Mouse (Mus musculus) testis, adult 2 months (tissue): ENCODE measurements around the gene Mipol1. TPM values are rescaled to one million over a fixed set of nuclear protein-coding genes. Genes with fewer than 3 reads are reported as not detected.
"Not testable (repeated sequence)": the region's sequence is repeated elsewhere in the genome, so short reads cannot be mapped to it uniquely, and the experiment has no call there.

Experiments
- H3K27ac ChIP-seq: fragments of 200-500 bp; 2 replicates; pipeline ENCODE4 v1.5.1; 2012; ENCODE audit warnings: low read depth, low read length; ENCODE audit not compliant: control insufficient read depth, insufficient read depth
- H3K27me3 ChIP-seq: fragments of 200-500 bp; 2 replicates; pipeline ENCODE4 v1.6.1; 2012; ENCODE audit warnings: mild to moderate bottlenecking, low read length, moderate library complexity; ENCODE audit not compliant: control insufficient read depth, insufficient read depth
- H3K36me3 ChIP-seq: fragments of 200-500 bp; 2 replicates; pipeline ENCODE4 v1.6.1; 2012; ENCODE audit warnings: mild to moderate bottlenecking, low read length; ENCODE audit not compliant: control insufficient read depth, insufficient read depth
- H3K4me1 ChIP-seq: fragments of 200-500 bp; 2 replicates; pipeline ENCODE4 v1.6.1; 2012; ENCODE audit warnings: low read length; ENCODE audit not compliant: control insufficient read depth, insufficient read depth
- H3K4me3 ChIP-seq: fragments of 200-500 bp; 2 replicates; pipeline ENCODE4 v1.5.1; 2012; ENCODE audit warnings: low read depth, mild to moderate bottlenecking, low read length, moderate library complexity, mixed read lengths; ENCODE audit not compliant: control insufficient read depth
- CTCF ChIP-seq: fragments of 200-500 bp; IDR thresholded peaks from 2 replicates; pipeline ENCODE4 v1.5.1; 2012; ENCODE audit warnings: low read depth, mild to moderate bottlenecking, inconsistent platforms, low read length, moderate library complexity; ENCODE audit not compliant: control insufficient read depth, insufficient read depth, insufficient replicate concordance
- POLR2A ChIP-seq: fragments of 200-500 bp; IDR thresholded peaks from 2 replicates; pipeline ENCODE4 v1.6.1; 2012; ENCODE audit warnings: low read depth, mild to moderate bottlenecking, inconsistent platforms, low read length, moderate library complexity; ENCODE audit not compliant: control insufficient read depth
- polyA plus RNA-seq: library from polyadenylated mRNA; depleted of rRNA; stranded (reverse); fragments of >200 nt; gene quantifications from 2 replicates; pipeline ENCODE4 v1.2.3, GENCODE M21; 2012

Gene Mipol1
- polyA plus RNA-seq, 1 experiment, result 4.1 TPM

DNA sequence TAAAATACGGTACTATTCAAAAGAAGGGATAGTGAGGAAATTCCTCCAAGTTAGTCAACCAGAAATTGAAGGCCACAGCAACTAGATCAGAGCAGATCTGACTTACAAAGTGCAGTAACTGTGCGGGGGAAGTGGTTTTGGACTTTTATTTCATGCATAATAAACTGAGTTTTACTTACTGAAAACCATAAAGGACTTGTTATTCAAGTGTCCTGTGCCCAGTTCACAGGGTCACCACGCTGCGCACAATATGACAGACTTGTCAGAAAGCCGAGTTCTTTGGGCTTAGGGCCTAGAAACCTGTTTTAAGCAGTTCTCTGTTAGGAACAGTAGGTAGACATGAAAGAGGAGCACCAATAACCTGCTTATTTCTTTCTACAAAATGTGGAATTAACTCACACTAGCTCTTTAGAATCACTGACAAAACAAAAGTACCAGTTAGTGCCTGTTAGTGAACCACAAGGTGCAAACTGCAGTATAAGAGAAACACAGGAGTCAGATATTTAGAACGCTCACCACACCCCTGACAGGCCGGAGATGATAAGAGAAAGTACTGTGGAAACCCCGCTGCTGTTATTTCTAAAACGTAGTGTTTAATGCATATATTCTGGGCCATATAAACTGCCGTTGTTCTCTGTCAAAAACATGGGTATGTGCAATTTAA lies 32.7 kb upstream of the Mipol1 start, which contains the start of gene Slc25a21:
TSS of gene Slc25a21 (minus strand) at position 110 of the 664 bp plus-strand sequence.
- TF ChIP-seq CTCF (no peak), POLR2A (no peak)
- Histone ChIP-seq H3K27me3 (no peaks in the 10 kb centered on the region), H3K27ac (peak within 1 kb of the TSS; percentile 92)

DNA sequence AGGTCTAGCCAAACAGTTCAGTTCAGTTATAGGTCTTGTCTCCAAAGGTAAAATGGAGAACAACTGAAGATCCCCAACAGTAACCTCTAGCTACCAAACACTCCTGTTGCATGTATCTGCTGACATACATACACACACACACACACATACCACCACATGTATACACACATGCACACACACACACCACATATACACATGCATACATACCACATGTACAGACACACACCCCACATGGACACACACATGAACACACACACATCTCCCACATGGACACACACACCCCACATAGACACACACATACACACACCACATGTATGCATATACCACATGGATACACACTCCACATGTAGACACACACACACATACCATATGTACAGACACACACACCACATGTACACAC lies 32.0 kb upstream of the Mipol1 start:
- TF ChIP-seq CTCF (no peak), POLR2A (no peak)
- no peaks in the 10 kb centered on the region for H3K4me1 ChIP-seq
- no peaks in the 10 kb centered on the region for H3K27me3 ChIP-seq
- no peak overlapping the region for H3K27ac ChIP-seq
- H3K4me3 ChIP-seq, result peak overlapping the region; percentile 23; the same call in 1 of the 2 replicates
- no peaks in the 10 kb centered on the region for H3K36me3 ChIP-seq

More for the DNA sequence above, 32.7 kb upstream of the Mipol1 start, which contains the start of gene Slc25a21:
- peak within 1 kb of the TSS; percentile 91 for H3K4me3 ChIP-seq
- H3K4me1 ChIP-seq, result no peaks in the 10 kb centered on the region
- no peaks in the 10 kb centered on the region for H3K36me3 ChIP-seq

DNA sequence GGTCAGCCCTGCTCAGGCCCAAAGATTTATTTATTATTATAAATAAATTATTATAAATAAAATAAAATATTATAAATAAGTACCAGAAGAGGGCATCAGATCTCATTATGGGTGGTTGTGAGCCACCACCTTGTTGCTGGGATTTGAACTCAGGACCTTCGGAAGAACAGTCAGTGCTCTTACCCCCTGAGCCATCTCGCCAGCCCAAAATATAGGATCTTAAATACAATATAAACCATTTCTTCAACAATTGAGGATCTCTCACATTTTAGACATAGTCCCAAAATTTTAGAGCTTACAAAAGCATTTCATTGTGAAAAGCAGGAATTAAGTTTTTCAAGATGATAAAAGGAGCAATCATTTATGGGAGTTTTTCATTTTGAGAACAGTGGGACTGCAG lies 30.8 kb upstream of the Mipol1 start:
- TF ChIP-seq CTCF (no peak), POLR2A (no peak)
- Histone ChIP-seq H3K27ac (no peak overlapping the region), H3K27me3 (no peaks in the 10 kb centered on the region)

DNA sequence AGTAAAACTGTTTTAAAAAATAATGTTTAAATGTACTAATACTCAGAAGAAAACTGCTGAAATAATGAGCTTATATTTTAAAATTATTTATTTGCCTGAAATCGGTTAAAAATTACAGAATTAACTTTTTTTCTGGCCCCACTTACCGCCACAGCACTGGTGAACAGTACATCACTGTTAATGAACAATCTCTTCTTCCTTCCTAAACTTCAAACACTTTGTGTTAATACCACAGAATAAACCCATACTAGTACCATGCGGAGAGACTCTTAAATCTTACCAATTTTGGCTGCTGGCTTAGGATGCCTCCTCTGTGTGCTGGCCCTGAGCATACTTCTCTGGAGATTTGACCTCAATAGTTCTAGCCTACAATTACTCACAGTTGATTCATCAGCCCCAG lies 28.3 kb upstream of the Mipol1 start:
- no peak overlapping the region for H3K4me3 ChIP-seq
- TF ChIP-seq POLR2A (no peak), CTCF (no peak)
- no peaks in the 10 kb centered on the region for H3K36me3 ChIP-seq
- no peaks in the 10 kb centered on the region for H3K4me1 ChIP-seq
- H3K27me3 ChIP-seq, result no peaks in the 10 kb centered on the region
- no peak overlapping the region for H3K27ac ChIP-seq

More for the DNA sequence above, 30.8 kb upstream of the Mipol1 start:
- Histone ChIP-seq H3K4me3 (no peak overlapping the region), H3K36me3 (no peaks in the 10 kb centered on the region), H3K4me1 (no peaks in the 10 kb centered on the region)

DNA sequence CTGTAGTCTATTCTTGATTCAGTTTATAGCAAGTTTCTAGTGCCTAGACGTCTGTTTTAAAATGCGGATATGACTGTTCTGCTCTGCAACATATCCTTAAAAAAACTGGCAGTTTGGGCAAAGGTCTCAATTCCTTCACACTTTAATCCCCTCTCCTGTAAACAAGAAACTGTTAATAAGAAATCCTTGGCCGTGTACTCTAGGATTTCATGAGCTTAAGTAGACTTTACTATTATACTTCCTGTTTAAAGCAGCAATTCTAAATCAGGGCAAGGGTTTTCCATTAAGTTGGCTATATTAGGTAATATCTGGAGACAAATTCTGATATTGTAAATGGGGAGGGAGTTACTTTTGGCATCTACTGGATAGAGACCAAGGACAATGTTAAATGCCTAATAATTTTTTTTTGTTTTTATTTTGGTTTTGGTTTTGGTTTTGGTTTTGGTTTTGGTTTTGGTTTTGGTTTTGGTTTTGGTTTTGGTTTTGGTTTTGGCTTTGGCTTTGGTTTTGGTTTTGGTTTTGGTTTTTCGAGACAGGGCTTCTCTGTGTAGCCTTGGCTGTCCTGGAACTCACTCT lies 25.9 kb upstream of the Mipol1 start:
- Histone ChIP-seq H3K27ac (no peak overlapping the region), H3K27me3 (no peaks in the 10 kb centered on the region), H3K4me3 (no peak overlapping the region), H3K36me3 (no peaks in the 10 kb centered on the region), H3K4me1 (no peaks in the 10 kb centered on the region)
- no peak for TF ChIP-seq CTCF
- TF ChIP-seq POLR2A, result no peak

DNA sequence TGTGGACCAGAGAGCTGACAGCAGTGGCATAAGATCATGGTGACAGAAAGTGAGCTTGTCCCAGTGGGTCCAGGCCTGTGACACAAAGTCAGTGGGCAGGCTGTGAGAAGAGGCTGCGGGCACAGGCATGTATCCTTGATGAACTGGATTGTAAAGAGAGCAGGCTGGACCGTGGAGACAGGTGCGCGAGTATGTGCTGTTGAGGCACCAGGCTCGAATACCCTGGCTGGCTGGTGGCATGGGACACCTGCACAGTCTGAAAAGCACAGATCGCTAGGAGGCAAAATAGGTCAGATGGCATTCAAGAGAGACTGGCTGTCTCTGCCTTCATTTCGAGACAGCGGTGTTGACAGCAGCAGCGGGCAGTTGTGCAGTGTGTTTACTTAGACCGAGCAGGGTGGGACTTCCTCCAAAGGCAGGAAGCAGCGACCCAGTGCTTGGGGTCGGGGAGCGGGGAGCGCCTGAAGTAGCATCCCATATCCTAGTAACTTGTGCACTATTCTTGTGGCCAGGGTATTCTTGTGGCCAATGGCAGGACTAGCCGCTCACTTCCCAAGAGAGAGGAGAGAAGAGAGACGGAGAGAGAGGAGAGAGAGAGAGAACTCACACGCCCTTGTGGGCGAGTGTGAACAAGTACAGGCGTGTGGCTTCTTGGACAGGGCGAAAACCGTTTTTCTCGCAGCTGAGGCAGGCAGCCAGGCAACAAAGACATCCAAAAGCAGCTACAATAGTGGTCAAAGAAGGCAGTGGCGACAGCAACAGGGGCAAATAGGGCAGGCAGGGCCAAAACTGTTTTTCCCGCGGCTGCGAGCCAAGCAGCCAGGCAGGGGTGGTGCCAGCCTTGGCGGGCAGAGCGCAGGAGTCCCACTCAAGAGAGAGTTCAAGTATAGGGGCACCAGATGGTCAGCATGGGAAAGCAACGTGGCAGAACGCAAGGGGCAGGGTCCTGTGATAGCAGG lies 18.6 kb upstream of the Mipol1 start:
- Histone ChIP-seq H3K36me3 (no peaks in the 10 kb centered on the region), H3K4me1 (peaks cover 3% of the 10 kb centered on the region; the same call in 1 of the 2 replicates), H3K4me3 (peak overlapping the region; percentile 36), H3K27me3 (no peaks in the 10 kb centered on the region), H3K27ac (no peak overlapping the region)
- TF ChIP-seq POLR2A, result no peak
- no peak for TF ChIP-seq CTCF

DNA sequence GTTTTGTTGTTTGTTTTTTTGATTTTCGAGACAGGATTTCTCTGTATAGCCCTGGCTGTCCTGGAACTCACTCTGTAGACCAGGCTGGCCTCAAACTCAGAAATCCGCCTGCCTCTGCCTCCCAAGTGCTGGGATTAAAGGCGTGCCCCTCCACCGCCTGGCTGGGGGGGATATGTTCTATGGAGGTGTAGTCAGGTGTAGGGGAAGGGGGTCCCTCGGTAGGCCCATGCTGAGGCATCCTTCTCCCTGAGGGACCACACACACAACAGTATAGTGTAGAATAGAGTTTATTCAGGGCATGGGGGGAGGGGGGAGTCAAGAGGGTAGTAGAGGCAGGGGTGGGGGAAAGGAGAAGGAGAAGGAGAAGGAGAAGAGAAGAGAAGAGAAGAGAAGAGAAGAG lies 17.8 kb upstream of the Mipol1 start:
- not testable (repeated sequence) for H3K4me1 ChIP-seq, H3K36me3 ChIP-seq

More for the DNA sequence above, 17.8 kb upstream of the Mipol1 start:
- not testable (repeated sequence) for H3K27ac ChIP-seq, H3K4me3 ChIP-seq, H3K27me3 ChIP-seq
